Mouse (Mus musculus): ENCODE measurements around the gene Gbp5.

- TF ChIP-seq CTCF (IDR thresholded peaks at IDR 0.05; ENCODE audit: low read depth, low read length) (no peak), POLR2A (IDR thresholded peaks at IDR 0.05; ENCODE audit: borderline replicate concordance, low read depth, low read length) (no peak)
Measured at GRCm38 (mm10) chr3:142474349-142474983, 19.3 kb upstream of the Gbp5 start.

Measured in bone marrow macrophage, adult 2 months (primary cell).